Mouse (Mus musculus) heart, adult 11 months (tissue): ENCODE measurements around the gene Gm9922.

Source experiments
- DNase-seq: peaks from one replicate; pipeline ENCODE4 v3.0.0; 2022

Gene Gm9922

GRCm38 (mm10) chr14:101729237-101729971 is at the start of gene Gm9922, which contains the start of gene Lmo7:
Gm9922 (minus strand) TSS chr14:101729814.
Lmo7 (plus strand) TSS chr14:101729957.
- peak; percentile 99 for DNase-seq

- no peak for DNase-seq
These were observed 48.8 kb upstream of the Gm9922 start for GRCm38 (mm10) chr14:101778426-101778825.

- no peak for DNase-seq
These were observed 47.5 kb upstream of the Gm9922 start for GRCm38 (mm10) chr14:101777129-101777493.

- DNase-seq, result no peak
These were observed 46.9 kb upstream of the Gm9922 start for GRCm38 (mm10) chr14:101776296-101777128.

- no peak for DNase-seq
These were observed 45.0 kb upstream of the Gm9922 start for GRCm38 (mm10) chr14:101774631-101775030.

- no peak for DNase-seq
These were observed 42.1 kb upstream of the Gm9922 start for GRCm38 (mm10) chr14:101771756-101772155.

- no peak for DNase-seq
These were observed 41.7 kb upstream of the Gm9922 start for GRCm38 (mm10) chr14:101771336-101771735.

- no peak for DNase-seq
These were observed 34.2 kb upstream of the Gm9922 start for GRCm38 (mm10) chr14:101763762-101764295.

GRCm38 (mm10) chr14:101762267-101762666 is 32.7 kb upstream of the Gm9922 start:
- DNase-seq, result no peak

- DNase-seq, result no peak
These were observed 25.8 kb upstream of the Gm9922 start for GRCm38 (mm10) chr14:101755425-101755824.

- no peak for DNase-seq
These were observed 21.3 kb upstream of the Gm9922 start for GRCm38 (mm10) chr14:101750910-101751309.

- no peak for DNase-seq
These were observed 18.8 kb upstream of the Gm9922 start for GRCm38 (mm10) chr14:101748436-101748835.

GRCm38 (mm10) chr14:101747811-101748210 is 18.2 kb upstream of the Gm9922 start:
- no peak for DNase-seq

GRCm38 (mm10) chr14:101746635-101747034 is 17.0 kb upstream of the Gm9922 start:
- DNase-seq, result no peak

GRCm38 (mm10) chr14:101737501-101737900 is 7.9 kb upstream of the Gm9922 start:
- DNase-seq, result no peak

GRCm38 (mm10) chr14:101733542-101734303 is 4.1 kb upstream of the Gm9922 start:
- DNase-seq, result no peak

GRCm38 (mm10) chr14:101729972-101730692 is 518 bp upstream of the Gm9922 start:
- DNase-seq, result peak; percentile 82

- DNase-seq, result no peak
These were observed 15.2 kb downstream of the Gm9922 start for GRCm38 (mm10) chr14:101714414-101714813.

- no peak for DNase-seq
These were observed 22.5 kb downstream of the Gm9922 start for GRCm38 (mm10) chr14:101707088-101707487.

GRCm38 (mm10) chr14:101704479-101704878 is 25.1 kb downstream of the Gm9922 start:
- DNase-seq, result no peak

GRCm38 (mm10) chr14:101688406-101688805 is 41.2 kb downstream of the Gm9922 start:
- DNase-seq, result peak; percentile 95

GRCm38 (mm10) chr14:101687696-101688095 is 41.9 kb downstream of the Gm9922 start:
- no peak for DNase-seq
